Mouse (Mus musculus): Measurements from ENCODE around the gene Gm45837.

The Gm45837 gene

DNA sequence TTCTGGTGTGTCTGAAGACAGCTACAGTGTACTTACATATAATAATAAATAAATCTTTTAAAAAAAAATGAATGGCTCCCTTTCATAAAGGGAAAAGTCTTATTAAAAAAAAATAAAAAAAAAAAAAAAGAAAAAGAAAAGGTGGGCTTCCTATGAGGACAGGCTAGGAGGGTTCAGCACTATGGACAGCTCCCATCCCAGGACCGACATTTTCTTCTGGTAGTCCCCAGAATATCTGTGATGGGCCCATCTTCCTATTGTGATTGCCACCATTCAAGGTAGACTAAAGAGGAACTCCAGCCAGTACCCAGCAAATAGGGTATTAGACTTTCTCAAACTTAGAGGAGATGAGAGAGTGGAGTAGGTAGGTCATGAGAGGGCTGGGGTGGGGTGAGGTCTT is 27.2 kb downstream of the Gm45837 start:
- no peak for DNase-seq (ENCODE audit: extremely low read depth, low read depth, low spot score)

DNA sequence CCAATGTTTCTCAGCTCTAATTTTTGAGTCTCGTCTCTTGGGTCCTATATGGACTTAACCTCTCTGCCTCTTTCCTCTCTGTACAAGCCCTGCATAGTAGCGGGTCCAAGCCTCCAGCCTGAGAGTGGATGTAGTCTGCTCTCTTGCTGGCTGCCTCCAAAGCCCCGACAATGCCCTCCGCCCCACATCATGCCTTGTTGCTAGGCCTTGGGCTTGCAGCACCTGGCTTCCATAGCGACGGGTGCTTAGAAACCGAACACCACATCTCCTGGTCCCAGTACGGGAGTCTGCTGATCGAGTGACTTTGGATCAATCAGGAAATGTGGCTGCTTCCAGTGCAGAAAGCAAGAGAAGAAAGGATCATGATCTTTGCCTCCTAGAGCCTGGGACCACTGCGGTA is 32.4 kb downstream of the Gm45837 start:
- no peak for DNase-seq (ENCODE audit: extremely low read depth, low read depth, low spot score)

DNA sequence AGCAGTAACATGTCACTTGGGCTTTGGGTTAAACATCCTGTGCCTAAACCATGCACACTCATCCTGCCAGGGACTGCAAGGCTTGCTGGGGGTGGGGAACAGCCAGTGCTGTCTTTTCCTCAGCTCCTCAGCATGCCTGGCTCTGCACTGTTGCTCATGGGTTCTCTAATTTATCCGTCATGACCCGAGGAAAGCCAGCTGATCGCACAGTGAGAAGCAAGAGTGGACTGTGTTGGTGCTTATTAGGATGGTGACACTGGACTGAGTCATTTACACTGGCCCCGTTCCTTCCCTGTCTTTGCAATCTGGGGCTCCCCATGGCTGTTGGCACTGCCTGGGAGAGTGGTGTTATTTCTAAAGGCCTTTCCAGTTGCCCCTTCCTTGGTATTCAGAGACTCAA is 33.5 kb downstream of the Gm45837 start:
- DNase-seq (ENCODE audit: extremely low read depth, low read depth, low spot score) = no peak

DNA sequence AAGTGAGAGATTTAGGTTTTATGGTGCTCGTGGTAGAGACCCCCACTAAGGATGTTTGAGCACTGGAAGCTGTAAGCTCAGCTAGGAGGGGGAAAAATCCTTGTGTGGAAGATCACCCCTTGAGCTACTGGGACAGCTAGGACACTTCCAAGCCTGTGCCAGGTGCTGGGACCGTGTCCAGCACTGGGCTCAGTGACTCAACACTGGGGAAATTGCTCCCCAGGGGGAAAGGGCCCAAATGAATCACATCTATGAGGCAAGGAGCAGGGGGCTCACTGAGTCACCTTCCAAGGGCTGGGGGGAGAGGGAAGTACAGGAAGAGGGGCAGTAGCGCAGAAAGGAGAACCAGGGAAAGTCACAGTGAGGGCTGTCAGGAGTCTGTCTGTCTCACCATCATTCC is 39.2 kb downstream of the Gm45837 start:
- no peak for DNase-seq (ENCODE audit: extremely low read depth, low read depth, low spot score)

DNA sequence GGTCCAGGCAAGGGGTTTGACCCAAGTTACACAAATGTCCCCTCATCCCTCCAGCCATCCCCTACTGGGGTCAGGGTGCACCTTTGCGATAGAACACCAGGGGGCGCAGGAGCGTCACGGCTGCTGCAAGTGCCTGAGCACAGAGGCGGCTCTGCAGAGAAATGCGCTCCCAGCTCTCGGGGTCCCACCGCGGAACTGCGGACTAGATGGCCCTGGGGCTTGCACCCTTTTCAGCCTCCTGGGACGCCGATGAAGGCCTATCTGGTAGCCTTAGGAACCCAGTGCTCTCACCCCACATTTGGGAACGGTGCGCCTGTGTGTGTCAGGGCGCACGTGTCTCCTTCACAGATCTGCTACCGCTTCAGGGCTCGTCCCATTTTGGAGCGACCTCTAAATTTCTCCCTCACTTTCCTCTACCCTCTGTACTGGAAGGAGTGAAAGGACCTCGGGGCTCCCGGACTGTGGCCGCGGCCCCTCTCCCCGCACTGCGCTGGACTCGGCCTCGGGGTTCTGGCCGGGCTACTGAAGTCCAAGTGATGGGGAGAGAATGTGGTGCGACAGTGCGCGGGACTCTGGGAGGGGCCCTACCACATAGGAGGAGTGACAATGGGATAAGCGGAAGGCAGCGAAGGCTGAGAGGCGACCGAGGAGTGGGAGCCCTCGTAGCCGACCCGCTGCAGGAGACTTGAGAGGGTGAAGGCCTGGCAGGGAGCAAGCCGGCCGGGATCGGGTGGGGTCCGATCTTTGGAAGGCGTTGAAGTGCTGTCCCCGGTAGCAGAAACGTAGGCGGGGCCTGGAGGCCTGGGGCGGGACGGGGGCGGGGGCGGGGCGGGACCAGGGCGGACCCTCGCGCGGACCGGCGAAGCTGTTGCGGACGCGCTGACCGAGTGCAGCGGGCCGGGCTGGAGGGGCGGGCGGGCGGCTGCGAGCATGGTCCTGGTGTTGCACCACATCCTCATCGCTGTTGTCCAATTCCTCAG is 40.0 kb downstream of the Gm45837 start:
- no peak for DNase-seq (ENCODE audit: extremely low read depth, low read depth, low spot score)

DNA sequence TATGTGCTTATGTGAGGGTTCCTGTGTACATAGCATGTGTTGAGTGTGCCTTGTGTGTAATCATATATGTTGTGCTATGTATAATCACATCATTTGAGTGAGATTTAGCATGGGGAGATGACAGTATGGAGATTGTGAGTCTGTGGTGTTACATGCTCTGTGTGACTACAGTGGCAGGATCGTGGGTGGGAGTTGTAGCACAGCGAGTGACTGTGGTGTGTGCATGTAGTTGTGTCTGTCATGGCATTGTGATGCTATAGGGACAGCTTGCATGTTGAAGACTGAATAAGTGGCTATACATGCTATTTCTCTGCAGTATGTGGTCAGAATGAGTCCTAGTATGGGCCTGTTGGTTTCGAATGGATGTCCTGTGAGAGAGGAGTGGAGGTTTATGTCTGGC is 42.0 kb downstream of the Gm45837 start:
- DNase-seq (ENCODE audit: extremely low read depth, low read depth, low spot score) = no peak

DNA sequence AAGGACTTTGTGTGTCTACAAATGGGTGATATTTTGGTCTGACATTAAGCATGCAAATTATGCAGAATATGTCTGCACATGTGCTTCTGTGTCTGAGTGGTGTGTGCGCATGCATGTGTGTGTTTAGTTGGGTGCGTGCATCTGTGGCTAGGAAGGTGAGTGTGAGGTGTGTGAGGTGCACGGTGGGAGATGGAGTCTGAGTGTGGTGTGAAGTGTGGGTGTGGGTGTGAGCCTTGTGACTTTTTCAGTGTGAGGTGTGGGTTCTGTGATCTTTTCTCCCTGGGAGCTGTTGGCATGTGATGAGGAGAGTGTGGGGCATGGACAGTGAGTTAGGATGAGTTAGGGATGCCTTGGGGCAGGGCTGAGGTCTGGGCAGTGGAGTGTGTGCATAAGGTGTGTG is 42.6 kb downstream of the Gm45837 start:
- DNase-seq (ENCODE audit: extremely low read depth, low read depth, low spot score) = no peak

DNA sequence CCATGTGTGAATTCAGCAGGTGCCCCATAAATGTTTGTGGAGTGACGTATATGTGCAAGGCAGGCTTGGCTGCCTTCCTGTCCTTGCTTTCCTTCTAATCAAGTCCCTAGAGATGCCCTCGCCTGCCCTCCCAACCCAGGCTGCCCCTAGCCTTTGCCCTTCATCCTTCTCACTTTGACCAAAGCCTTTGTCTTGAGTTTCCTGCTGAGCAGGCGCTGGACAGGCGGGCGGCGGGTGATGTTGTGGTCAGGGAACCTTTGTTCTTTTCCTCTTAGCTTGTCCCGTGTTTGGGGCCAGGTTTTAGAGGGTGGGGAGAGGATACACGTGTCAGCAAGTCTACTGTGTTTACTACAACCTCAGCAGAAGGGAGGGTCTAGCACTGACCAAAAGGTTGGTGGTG is 43.0 kb downstream of the Gm45837 start:
- DNase-seq (ENCODE audit: extremely low read depth, low read depth, low spot score) = no peak

DNA sequence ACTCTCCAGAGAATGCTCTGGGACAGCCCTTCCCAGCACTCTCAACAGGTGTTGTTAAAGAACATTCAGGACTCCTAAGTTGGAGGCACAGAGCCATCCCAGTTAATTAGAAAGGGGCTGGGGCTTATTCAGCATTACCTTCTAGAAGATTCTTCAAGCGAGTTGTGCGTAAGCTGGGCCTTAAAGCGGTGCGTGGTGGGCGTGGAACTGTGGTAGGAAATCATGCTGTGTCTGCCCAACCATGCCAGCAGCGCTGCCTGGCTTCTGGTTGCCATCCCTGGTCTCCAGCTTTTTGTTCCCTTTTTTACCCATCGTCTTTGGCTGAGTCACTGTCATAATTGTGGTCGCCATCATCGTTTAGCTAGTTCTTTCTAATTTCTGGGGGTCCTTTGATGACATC is 43.8 kb downstream of the Gm45837 start:
- no peak for DNase-seq (ENCODE audit: extremely low read depth, low read depth, low spot score)

DNA sequence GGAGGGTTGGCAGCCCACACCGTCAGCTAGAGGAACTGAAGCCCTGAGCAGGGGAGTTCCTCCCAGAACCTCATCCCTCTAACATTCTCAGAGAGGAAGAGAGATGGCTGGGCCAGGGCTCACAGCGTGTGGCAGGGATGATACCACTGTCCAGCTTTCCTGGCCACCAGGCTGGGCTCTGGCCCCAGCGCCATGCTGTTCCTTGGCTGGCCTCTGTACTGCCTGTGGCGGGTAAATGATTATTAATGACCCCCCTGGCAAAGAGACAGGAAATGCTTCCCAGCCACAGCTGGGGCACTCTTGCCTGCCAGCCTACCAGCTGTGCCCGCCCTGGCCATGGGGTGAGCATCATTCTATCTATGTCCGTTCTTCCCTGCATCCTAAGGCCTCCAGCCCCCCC is 44.5 kb downstream of the Gm45837 start:
- no peak for DNase-seq (ENCODE audit: extremely low read depth, low read depth, low spot score)

DNA sequence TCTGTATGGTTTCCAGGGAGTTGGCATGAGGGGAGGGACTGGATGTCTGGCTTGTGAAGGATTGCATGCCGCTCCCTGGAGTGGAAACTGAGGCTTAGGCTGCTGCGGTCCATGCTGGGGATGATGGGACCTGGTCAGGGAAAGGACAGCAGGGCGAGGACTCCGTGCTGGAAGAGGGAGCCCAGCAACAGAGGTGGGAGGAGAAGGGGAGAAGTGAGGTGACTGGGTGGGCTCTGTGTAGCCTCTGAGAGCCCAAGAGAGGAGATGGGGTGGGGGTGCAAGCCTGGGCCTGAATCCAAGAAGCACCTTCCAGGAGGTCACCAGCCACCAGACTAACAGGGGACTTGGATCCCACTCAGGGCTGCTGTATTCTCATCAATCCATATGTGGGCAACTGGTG is 45.6 kb downstream of the Gm45837 start:
- no peak for DNase-seq (ENCODE audit: extremely low read depth, low read depth, low spot score)

DNA sequence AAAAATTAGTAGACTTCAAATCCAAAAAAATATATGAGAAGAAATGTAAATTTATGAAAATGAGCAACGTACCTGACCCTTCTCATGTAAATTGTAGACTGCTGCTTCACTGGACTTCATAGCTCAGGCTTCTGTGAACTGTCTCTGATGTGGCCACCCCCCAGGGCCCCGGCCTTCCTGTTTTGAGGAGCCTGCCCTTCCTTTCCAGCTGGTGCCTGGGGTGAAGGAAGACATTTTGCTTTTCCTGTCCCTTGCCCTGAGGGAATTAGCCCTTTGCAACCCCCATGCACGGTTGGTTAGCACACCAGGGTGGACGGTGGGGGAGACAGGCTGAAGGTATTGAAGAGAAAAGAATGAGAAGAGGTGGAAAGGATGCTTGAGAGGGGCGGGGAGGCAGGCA is 46.1 kb downstream of the Gm45837 start:
- no peak for DNase-seq (ENCODE audit: extremely low read depth, low read depth, low spot score)

DNA sequence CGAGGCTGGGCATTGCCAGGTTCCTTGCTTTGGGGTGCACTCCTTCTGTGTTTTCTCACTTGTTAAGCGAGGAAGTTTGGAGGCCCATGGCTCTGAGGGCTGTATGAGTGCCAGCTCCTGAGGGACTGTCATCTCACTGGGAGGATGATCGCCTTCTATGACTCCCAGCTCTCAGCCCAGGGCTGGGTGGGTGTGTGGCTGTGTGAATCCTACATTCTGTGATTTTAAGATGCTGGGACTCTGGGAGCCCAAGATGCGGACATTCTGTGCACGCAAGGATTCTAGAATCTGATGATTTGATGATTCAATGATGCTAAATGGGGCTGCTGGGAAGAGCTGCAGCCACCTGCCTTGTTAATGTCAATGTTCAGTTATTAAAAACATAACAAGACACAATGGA is 46.6 kb downstream of the Gm45837 start:
- no peak for DNase-seq (ENCODE audit: extremely low read depth, low read depth, low spot score)

DNA sequence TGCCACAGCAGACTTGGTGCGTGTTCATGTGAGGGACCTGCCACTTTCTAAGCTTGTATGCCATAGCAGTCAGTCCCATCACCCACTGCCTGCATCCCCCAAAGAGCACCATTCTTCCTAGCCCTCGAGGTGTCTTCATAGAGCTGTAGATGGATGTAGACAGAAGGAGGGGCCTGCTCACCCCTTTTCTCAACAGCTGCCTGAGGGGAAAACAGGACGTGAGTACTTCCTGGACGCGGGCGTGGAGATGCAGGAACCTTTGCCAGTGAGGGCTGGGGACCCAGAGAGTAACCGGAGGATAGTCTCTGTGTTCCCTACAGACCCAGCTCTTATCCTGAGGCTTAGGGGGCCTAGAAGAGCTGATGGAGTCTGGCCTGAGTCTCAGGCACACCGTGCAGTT is 47.1 kb downstream of the Gm45837 start:
- no peak for DNase-seq (ENCODE audit: extremely low read depth, low read depth, low spot score)

DNA sequence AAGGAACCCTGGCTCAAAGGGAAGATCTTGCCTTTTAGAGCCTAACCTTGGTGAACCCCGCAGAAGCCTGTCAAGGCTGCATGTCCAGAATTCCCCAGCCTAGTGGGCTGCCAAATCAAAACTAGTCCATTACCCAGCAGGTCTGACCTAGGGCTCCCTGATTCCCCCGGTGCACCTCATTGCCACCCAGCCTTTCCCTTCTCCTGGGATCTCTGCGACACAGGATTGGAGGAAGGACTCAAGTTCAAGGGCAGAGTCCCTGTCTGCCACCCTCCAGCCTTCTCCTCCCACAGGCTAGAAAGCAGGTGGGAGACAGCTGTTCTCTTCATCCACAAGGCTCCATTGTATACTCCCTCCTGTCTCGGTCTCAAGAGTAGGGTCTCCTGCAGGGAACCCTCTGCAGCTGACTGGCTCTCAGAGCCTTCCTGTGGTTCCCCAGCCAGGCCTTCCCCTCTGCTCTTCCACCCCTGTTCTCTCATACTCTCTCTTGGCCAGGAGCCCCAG is 47.6 kb downstream of the Gm45837 start:
- no peak for DNase-seq (ENCODE audit: extremely low read depth, low read depth, low spot score)

DNA sequence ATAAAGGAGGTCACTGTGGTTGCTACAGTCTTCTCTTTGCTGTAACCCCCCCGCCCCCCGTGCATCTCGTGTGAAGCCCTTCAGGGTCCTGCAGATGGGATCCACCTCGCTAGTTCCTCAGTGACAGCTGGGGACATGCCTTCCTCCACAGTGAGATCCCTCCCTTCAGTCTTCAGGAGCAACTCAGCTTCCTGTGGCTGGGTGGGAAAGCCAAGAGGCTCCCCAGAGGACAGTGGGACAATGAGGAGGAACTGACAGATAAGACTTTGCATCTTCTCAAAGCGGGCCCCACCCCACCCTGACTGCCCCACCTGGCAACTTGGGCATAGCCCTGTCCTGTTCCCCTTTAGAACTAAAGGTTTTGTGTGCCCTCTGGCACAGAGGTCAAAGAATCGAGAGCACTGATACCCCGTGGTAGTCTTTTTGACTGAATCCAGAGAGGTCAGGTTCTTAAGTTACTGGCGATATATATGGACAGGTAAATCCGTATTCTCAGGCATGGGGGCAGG is 48.7 kb downstream of the Gm45837 start:
- DNase-seq (ENCODE audit: extremely low read depth, low read depth, low spot score) = no peak

DNA sequence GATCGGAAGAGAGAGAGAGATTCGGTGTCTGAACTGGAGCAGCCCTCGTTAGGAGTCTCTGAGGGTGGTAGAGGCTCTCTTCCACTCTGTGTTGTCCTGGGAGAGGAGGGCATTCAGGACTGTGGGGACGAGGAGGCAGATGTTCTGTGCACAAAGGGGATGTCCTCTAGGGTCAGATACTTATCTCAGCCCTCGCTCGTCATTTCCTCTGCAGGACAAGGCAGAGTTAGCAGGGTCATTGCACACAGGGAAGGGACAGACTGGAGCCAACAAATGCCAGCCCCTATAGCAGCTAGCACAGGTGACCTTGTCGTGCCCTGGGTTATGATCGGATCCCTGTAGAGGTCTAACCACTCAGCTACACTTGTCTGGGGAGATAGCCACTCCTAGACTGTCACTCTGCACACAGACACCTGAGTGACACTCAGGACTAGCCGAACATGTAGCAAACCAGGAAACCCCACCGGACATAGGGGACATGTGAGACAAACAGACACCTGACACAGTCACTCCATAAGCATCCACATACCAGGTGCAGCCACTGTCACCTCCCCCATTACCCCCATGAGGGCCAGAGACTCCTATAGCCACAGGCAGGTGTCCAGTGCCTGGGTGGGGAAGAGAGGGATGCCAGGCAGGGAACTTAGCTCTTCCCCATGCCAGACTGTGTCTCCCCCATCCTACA is 49.4 kb downstream of the Gm45837 start:
- DNase-seq (ENCODE audit: extremely low read depth, low read depth, low spot score) = no peak

DNA sequence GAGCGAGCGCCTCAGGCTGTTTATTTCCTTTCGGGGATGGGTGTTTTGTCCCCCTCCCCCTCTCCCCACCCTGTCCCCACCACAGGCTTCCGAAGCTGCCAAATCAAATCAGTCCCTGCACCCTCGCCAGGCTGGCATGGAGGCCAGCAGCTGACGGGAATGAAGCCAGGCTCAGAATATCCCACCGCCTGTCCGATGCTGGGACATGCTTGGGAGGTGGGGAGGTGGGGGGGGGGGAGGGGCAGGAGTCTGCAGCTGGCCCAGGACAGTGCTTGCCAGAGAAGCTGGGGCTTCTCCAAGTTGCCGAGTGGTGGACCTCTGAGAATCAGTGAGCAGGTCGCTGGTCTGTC is 49.9 kb downstream of the Gm45837 start:
- no peak for DNase-seq (ENCODE audit: extremely low read depth, low read depth, low spot score)

DNA sequence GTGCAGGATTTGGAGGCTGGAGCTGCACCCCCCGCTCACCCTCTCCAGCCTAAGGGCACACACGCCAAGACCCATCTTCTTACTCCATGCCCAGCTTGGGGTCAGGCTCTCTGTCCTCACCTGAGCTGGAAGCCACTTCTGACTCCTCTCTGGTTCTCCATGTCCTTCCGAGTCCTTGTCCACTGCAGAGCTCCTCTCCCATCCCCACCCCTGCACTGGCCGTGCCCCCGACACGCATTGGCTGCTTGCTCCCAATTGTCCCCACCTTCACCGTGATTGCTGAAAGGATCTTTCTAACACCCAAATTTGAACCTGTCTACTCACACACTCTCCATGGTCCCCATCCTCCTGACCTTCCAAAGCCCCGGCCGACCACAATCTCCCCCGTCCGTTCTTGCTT is 50.9 kb downstream of the Gm45837 start:
- DNase-seq (ENCODE audit: extremely low read depth, low read depth, low spot score) = no peak

DNA sequence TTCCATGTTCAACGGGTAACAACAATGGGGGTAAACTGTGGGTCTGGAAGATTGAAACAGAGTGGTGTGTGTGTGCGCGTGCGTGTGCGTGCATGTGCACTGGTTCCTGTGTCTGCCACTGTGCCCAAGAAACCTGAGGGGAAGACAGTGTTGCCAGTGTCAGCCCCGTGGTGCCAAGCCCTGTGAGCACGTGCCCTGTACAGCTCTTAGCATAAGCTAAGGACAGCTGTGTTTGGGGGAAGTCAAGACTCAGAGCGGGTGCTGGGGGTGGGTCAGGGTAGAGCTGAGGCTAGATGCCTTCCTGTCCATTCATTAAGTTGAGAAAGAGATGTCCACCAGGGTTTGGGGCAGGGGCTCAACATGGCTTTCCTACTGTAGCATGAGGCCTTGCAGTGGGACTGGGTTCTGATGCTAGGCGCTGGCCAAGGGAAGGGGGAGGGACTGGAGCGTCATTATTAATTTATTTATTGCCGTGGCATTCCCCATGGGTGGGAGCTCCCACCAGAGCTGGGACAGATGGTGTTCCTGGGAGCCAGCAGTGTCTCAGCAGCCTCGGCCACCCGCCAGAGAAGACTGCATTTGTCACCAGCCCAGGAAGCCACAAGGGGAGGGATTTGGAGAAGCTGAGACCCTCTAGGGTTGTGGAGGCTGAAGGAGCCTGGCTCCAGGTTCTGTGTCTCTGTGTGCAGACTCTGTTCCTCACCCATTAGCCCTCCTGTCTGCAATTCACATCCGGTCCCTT is 51.8 kb downstream of the Gm45837 start:
- DNase-seq (ENCODE audit: extremely low read depth, low read depth, low spot score) = no peak

DNA sequence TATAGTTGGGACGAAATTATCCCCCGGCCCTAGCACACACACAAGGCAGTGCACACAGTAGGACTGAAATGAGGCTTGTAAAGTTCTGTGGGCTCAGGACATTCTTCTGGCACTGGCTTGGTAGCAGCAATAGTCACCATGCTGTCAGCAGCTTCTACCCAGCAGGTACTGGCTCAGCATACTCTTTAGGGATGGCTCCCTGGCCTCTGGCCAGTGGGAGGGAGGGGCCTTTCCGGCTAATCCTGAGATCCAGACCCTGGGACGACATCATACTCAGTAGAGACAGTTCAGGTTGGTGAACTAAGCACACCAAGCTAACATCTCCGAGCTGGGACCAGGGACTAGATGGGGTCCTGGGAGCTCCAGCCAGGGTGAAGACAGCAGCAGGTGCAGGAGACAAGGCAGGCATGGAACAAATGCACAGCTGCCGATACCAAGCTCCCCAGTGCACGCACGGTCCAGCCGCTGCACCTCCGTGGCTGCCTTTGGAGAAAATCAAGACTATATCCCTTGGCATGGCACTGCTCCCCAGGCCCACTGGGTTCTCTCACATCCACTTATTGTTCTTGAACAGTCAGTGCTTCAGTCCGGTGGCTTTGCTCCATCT is 53.1 kb downstream of the Gm45837 start:
- DNase-seq (ENCODE audit: extremely low read depth, low read depth, low spot score) = no peak

Measured in fat pad, adult 2 months (tissue).